Mouse (Mus musculus): Measurements from ENCODE around the gene Bace2. TPM values are rescaled to one million over a fixed set of nuclear protein-coding genes. Genes with fewer than 3 reads are reported as not detected.

Bace2 gene
- polyA plus RNA-seq, 1 experiment from 2014 or later: 17.7 TPM

DNA sequence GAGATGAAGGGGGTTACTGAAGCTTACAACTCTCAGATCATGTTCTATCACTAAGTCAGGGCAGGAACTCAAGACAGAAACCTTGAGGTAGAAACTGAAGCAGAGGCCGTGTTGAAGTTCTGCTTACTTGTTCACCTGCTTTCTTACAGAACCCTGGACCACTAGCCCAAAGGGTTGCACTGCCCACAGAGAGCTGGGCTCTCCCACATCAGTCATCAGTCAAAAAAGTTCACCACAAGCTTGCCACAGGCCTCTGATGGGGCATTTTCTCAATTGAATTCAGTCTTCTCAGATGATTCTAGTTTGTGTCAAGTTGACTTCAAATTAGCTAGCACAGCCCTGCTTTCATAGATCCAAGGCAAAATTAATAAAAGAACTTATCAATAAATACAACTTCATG is 103.3 kb downstream of the Bace2 start:
- Histone ChIP-seq H3K27me3 (ENCODE audit: insufficient read depth, poor library complexity, severe bottlenecking) (no peaks in the 10 kb centered on the region), H3K27ac (no peak overlapping the region), H3K4me1 (no peaks in the 10 kb centered on the region; the same call in 1 of the 2 replicates), H3K4me3 (no peak overlapping the region), H3K9me3 (no peaks in the 10 kb centered on the region), H3K36me3 (no peaks in the 10 kb centered on the region)
- no peak for DNase-seq (ENCODE audit: low spot score)
- WGBS: 72% methylated on average over 1 of the region's 1 CpGs

DNA sequence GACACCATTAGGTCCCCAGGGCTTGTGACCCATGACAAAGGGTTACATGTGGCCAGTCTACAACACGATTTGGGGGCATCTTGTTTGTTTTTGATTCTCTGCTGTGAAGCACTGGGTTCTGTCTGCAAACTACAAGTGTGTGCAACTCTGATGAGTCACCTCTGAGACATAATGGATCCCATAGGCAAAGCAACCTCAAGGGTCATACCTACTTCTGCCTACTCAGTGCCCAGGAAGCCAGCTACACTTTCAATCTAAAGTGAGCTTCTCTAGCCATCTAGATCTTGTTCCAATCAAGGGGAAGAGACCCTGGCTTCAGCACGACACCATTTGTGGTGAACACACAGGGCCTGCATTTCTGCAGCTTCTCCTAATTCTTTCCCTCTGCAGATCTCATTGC is 104.7 kb downstream of the Bace2 start:
- H3K27ac ChIP-seq: no peak overlapping the region
- H3K4me3 ChIP-seq: no peak overlapping the region
- H3K36me3 ChIP-seq: no peaks in the 10 kb centered on the region
- H3K27me3 ChIP-seq (ENCODE audit: insufficient read depth, poor library complexity, severe bottlenecking): no peaks in the 10 kb centered on the region
- 63% methylated on average over 2 of the region's 2 CpGs for WGBS
- H3K9me3 ChIP-seq: no peaks in the 10 kb centered on the region
- no peaks in the 10 kb centered on the region; the same call in 1 of the 2 replicates for H3K4me1 ChIP-seq
- no peak for DNase-seq (ENCODE audit: low spot score)

DNA sequence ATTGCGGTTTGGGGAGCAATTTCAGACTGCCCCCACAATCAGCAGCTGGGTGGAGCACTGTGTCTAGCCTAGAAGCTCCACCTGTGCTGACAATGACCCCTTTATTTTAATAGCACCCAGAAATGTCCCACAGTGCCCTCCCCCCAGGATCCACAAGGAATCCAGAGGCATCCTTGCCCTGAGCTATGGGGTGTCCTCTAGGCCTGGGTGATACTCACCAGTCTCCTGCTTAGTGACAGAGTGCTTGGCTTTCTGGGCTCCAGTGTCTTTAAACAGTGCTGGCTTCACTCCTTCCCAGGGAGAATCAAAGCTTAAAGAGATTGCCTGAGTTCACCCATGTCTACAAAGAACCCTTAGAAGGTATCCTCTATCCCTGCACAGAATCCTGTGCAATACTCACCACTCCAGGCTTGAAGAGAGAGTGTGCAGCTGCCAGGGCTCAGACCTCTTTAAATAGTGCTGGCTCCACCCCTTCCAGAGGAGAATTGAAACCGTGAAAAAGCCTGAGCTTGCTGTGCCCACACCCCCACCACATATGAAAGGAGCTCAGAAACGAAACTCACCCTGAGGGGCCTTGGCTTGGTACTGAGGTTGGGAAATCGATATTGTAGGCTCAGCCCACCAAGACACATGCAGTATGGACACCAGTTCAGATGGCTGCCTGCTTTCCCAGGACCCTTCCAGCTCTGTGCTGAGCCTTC is 106.1 kb downstream of the Bace2 start, which contains the start of gene Mx1:
Gene Mx1 (minus strand): TSS at position 427 of the 701 bp plus-strand sequence.
- no peaks in the 10 kb centered on the region for H3K36me3 ChIP-seq
- H3K4me3 ChIP-seq: no peak within 1 kb of the TSS
- no peaks in the 10 kb centered on the region for H3K27me3 ChIP-seq (ENCODE audit: insufficient read depth, poor library complexity, severe bottlenecking)
- 47% methylated on average over 4 of the region's 4 CpGs for WGBS
- H3K27ac ChIP-seq: no peak within 1 kb of the TSS
- no peaks in the 10 kb centered on the region for H3K9me3 ChIP-seq
- H3K4me1 ChIP-seq: no peaks in the 10 kb centered on the region; the same call in 1 of the 2 replicates
- no peak for DNase-seq (ENCODE audit: low spot score)

DNA sequence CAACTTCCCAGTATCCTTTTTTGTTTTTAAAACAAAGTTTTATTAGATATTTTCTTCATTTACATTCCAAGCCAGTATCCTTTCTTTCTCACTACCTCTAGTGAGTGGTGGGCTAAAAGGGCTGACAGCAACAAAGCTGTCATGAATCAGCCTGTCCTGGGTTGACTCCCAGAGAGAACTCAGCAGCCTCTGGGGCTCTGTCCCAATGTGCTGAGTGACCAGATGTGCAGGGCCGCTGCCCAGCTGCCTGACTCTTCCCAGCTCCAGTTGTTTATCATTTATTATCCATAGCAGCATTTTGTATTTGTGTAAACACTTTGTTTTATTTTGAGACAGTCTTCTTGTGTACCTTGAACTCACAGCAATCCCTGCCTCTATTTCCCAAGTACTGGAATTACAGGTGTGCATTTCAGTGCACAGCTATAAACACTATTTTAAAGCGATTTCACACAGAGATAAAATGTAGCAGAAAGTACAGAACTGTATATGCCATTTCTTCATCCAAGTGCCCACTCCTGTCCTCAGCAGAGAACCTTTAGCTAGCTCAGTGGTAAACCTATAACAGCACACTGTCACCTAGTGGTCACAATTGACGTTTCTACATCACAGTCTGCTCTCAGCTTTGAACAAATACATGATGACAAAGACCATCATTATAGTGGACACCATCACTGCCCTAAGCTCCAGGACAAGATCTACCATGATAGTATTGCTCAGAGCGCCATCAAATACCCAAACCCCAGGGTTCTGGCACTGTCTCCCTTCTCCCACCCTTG is 109.8 kb downstream of the Bace2 start:
- Histone ChIP-seq H3K9me3 (no peaks in the 10 kb centered on the region), H3K36me3 (no peaks in the 10 kb centered on the region), H3K4me1 (no peaks in the 10 kb centered on the region; the same call in 1 of the 2 replicates), H3K27me3 (ENCODE audit: insufficient read depth, poor library complexity, severe bottlenecking) (0 out of 2 replicates have a peak, but pooled peaks cover 4% of the 10 kb centered on the region), H3K27ac (no peak overlapping the region), H3K4me3 (no peak overlapping the region)
- 41% methylated on average over 4 of the region's 4 CpGs for WGBS
- DNase-seq (ENCODE audit: low spot score): no peak

DNA sequence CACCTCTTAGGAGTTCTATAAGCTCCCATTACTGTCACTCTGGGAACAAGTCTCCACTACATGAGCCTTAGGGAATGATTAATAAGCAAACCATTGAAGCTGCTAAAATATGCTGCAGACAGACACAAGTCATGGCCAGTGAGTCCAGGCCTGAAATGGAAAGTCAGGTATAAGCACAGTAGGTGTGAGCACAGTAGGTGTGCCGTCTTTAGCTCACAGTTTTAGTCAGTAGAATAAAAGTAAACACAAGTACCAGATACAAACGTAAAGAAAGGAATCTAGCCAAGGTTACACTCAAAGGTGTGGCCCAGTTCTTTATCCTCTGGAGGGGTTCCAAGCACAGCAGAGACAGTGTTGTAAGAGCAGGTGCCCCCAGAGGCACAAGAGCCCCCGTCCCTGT is 110.9 kb downstream of the Bace2 start:
- Histone ChIP-seq H3K9me3 (no peaks in the 10 kb centered on the region), H3K4me1 (no peaks in the 10 kb centered on the region; the same call in 1 of the 2 replicates), H3K36me3 (no peaks in the 10 kb centered on the region), H3K27me3 (ENCODE audit: insufficient read depth, poor library complexity, severe bottlenecking) (0 out of 2 replicates have a peak, but pooled peaks cover 4% of the 10 kb centered on the region), H3K27ac (no peak overlapping the region), H3K4me3 (no peak overlapping the region)
- no peak for DNase-seq (ENCODE audit: low spot score)
- WGBS: 76% methylated on average over 3 of the region's 3 CpGs

DNA sequence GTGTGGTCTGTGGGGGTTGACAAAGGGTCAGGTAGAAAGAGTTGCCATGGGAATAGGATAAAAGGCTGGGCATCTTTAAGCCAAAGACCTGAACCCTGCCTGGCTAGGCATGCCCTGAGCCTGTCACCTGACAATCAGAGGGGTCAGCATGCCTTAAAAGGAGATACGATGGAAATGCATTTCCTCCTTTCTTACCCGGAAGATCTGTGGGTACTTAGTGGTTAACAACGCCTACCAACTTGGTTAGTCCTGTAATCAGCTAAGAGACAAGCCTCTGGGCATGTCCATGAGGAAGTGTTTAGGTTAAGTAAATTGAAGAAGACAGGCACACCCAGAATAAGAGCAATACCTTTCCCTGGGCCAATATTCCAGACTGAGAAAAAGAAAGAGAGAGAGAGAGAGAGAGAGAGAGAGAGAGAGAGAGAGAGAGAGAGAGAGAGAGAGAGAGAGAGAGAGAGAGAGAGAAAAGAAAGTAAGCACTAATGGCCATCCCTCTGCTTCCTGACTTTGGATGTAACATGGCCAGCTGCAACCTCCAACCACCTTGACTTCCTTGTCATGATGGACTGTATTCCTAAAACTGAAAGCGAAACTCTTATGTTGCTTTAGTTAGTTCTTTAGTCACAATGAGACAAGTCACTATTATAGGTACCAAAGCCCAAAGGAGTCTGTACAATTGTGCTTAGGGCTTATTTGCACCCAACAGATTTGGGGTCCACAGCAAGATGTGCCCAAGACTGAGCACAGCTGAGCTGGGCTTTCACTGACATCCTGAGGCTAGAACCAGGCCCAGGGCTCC is 111.7 kb downstream of the Bace2 start:
- DNase-seq (ENCODE audit: low spot score): no peak
- Histone ChIP-seq H3K4me1 (no peaks in the 10 kb centered on the region; the same call in 1 of the 2 replicates), H3K9me3 (no peaks in the 10 kb centered on the region), H3K27me3 (ENCODE audit: insufficient read depth, poor library complexity, severe bottlenecking) (0 out of 2 replicates have a peak, but pooled peaks cover 7% of the 10 kb centered on the region), H3K36me3 (no peaks in the 10 kb centered on the region), H3K27ac (no peak overlapping the region), H3K4me3 (no peak overlapping the region)
- 84% methylated on average over 4 of the region's 4 CpGs for WGBS

DNA sequence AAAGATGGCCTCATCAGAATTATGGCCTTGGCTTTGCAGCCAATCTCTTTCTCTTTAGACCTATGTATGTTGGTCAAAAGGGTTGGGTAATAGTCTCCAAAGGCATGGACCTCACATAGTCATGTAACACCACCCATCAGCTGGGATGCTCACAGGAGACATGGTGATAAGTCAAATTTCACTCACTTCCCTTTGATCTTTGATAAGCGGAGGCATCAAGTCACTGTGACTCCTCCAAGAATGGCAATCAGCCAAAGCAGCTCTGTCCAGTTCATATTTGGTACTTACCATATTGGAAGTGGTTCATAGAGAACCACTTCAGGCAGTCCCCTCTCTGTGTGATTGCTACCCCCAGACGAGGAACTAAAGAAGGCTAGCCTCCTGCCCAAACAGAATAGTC is 118.1 kb downstream of the Bace2 start:
- no peak overlapping the region for H3K27ac ChIP-seq
- H3K36me3 ChIP-seq: no peaks in the 10 kb centered on the region
- H3K4me3 ChIP-seq: no peak overlapping the region
- no peaks in the 10 kb centered on the region for H3K9me3 ChIP-seq
- WGBS: 85% methylated on average over 2 of the region's 2 CpGs
- H3K4me1 ChIP-seq: no peaks in the 10 kb centered on the region
- DNase-seq (ENCODE audit: low spot score): no peak
- H3K27me3 ChIP-seq (ENCODE audit: insufficient read depth, poor library complexity, severe bottlenecking): 0 out of 2 replicates have a peak, but pooled peaks cover 4% of the 10 kb centered on the region

DNA sequence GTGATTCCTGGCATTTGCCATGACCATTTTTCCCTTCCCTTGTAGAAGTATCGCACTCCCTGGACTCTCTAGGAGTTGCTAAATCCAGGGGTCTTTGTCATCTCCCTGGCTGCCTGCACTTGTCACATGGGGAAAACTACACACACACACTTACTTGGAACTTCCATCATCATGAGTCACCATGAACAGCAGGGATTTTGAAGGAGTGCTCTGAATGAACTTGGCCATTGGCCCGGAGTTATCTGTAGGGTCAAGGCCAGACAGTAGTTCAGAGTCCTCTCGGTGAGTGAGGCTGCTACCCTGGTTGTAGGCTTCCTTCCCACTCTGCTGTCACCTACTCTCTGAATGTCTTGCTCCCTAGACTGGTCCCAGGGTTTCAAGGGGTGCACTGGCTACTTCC is 119.0 kb downstream of the Bace2 start:
- H3K4me3 ChIP-seq: no peak overlapping the region
- 0 out of 2 replicates have a peak, but pooled peaks cover 4% of the 10 kb centered on the region for H3K27me3 ChIP-seq (ENCODE audit: insufficient read depth, poor library complexity, severe bottlenecking)
- no peak for DNase-seq (ENCODE audit: low spot score)
- 74% methylated on average over 3 of the region's 3 CpGs for WGBS
- no peaks in the 10 kb centered on the region for H3K4me1 ChIP-seq
- H3K9me3 ChIP-seq: no peaks in the 10 kb centered on the region
- H3K27ac ChIP-seq: no peak overlapping the region
- H3K36me3 ChIP-seq: no peaks in the 10 kb centered on the region

DNA sequence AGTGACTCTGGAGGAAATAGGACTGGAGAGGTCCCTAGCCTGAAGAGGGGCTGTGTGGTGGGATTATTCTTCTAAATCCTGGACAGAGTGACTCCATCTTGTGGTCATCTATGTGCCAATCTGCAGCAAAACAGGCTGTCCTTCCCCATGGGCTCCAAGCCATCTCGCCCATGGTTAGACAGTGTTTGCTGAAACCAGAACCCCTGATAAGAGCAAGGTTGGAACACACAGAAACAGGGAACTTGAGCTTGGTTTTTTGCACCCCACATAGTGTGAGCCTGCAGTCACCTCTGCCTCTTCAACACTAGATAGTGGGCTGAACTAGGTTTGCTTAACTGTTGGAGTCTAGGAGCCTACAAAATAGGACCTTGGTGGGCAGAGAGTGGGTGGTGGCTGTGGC is 120.0 kb downstream of the Bace2 start:
- Histone ChIP-seq H3K27me3 (ENCODE audit: insufficient read depth, poor library complexity, severe bottlenecking) (0 out of 2 replicates have a peak, but pooled peaks cover 4% of the 10 kb centered on the region), H3K4me1 (no peaks in the 10 kb centered on the region), H3K27ac (no peak overlapping the region), H3K9me3 (no peaks in the 10 kb centered on the region), H3K4me3 (no peak overlapping the region), H3K36me3 (no peaks in the 10 kb centered on the region)
- WGBS: 76% methylated on average over 1 of the region's 1 CpGs
- DNase-seq (ENCODE audit: low spot score): no peak

DNA sequence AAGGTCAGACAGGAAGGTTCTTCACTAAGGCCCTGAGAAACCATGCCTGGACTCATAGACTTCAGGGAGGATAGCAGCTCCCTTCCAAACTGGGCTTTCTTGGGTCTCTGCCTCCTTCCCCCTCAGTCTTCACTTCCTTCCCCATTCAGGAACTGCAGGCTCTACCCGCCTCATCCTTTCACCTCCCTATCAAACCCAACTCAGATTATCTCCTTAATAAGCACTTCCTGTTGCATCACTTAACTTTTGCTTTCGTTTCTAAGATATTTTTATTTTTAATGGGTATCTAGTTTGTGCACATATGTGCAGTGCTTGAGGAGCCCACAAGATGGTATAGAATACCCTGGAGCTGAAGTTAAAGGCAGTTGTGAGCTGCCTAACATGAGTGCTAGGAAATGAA is 122.1 kb downstream of the Bace2 start:
- no peaks in the 10 kb centered on the region for H3K4me1 ChIP-seq
- no peak overlapping the region for H3K4me3 ChIP-seq
- DNase-seq (ENCODE audit: low spot score): no peak
- no peaks in the 10 kb centered on the region for H3K9me3 ChIP-seq
- WGBS: 52% methylated on average over 2 of the region's 2 CpGs
- H3K27ac ChIP-seq: no peak overlapping the region
- H3K36me3 ChIP-seq: no peaks in the 10 kb centered on the region
- H3K27me3 ChIP-seq (ENCODE audit: insufficient read depth, poor library complexity, severe bottlenecking): no peaks in the 10 kb centered on the region

DNA sequence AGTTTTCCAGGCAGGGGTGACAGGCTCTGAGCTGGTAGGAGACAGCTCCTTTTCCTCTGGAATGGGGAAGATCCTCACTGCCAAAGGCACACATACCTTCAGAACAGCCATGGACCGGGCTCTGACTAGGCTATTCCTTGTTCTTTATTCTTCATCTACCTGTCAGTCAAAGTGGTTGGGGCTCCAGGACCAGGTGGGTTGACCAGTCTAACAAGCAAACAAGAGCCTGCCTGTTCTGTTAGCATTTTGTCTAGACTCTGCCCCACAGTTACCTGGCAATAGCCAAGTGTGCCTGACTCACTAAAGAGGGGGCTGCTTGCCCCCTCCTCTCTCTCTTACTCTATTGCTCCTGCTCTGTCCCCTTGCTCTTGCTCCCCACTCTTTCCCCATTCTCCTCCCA is 135.8 kb downstream of the Bace2 start:
- WGBS: 63% methylated on average over 1 of the region's 1 CpGs
- Histone ChIP-seq H3K9me3 (no peaks in the 10 kb centered on the region), H3K27ac (no peak overlapping the region), H3K36me3 (no peaks in the 10 kb centered on the region), H3K4me3 (no peak overlapping the region), H3K27me3 (ENCODE audit: insufficient read depth, poor library complexity, severe bottlenecking) (no peaks in the 10 kb centered on the region), H3K4me1 (no peaks in the 10 kb centered on the region)
- DNase-seq (ENCODE audit: low spot score): no peak
